Mouse (Mus musculus) neutrophil, adult 65 days (primary cell): Measurements from ENCODE around the gene Krtap9-1. TPM values are rescaled to one million over a fixed set of nuclear protein-coding genes. Genes with fewer than 3 reads are reported as not detected.

Source experiments
- total RNA-seq: library from RNA; stranded (reverse); gene quantifications from 2 replicates; pipeline ENCODE4 v1.2.4, GENCODE M21; 2023

Krtap9-1 gene
- total RNA-seq, result not detected in 2 replicates

GRCm38 (mm10) chr11:99873089-99873488, at the start of gene Krtap9-1:
Krtap9-1 (plus strand) TSS chr11:99873389.

DNA sequence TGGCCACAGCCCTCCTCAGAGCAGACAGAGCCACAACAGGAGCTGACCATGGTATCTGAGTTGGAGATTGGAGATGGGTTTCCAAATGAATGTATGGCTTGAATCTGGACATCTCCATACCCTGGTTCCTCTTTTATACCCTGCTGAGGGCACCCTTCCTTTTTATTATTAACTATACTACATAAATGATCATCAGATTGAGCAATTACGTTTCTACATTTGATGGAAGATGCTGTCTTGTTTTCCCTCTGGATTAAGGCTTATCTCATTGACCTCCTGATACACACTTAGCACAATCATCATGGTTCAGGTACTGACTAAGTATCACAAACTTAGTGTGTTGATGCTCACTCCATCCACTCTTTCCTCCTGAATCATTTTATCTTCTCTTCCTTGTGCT, 35.2 kb upstream of the Krtap9-1 start, which contains the start of gene 2300003K06Rik:
TSS of gene 2300003K06Rik (minus strand) at position 101 of the 400 bp plus-strand sequence.

GRCm38 (mm10) chr11:99851508-99851907, 21.7 kb upstream of the Krtap9-1 start, which contains the start of gene Krtap4-16:
Krtap4-16 (minus strand) TSS chr11:99851608.

GRCm38 (mm10) chr11:99857617-99858016, 15.6 kb upstream of the Krtap9-1 start, which contains the start of gene Gm11568:
Gm11568 (plus strand) TSS chr11:99857917.

DNA sequence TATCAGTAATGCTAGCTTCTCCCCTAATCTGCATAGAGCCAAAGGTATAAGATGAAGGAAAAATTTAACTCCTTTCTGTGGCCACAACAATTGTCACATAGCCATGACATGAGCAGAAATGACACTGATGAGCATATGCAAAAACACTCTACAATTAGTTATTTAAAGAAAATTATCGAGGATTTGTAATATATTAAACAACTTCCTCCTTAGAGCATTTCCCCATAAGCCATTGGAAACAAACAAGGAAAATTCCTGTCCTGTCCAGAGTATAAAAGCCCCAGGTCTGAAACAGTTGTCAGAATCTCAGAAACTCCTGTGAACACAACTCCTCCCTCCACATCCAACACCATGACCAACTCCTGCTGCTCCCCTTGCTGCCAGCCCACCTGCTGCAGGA, 9.0 kb upstream of the Krtap9-1 start, which contains the start of gene Gm11559:
TSS of gene Gm11559 (plus strand) at position 301 of the 400 bp plus-strand sequence.

GRCm38 (mm10) chr11:99878887-99879286, 5.7 kb downstream of the Krtap9-1 start, which contains the start of gene Gm11567:
Gm11567 (plus strand) TSS chr11:99879187.

DNA sequence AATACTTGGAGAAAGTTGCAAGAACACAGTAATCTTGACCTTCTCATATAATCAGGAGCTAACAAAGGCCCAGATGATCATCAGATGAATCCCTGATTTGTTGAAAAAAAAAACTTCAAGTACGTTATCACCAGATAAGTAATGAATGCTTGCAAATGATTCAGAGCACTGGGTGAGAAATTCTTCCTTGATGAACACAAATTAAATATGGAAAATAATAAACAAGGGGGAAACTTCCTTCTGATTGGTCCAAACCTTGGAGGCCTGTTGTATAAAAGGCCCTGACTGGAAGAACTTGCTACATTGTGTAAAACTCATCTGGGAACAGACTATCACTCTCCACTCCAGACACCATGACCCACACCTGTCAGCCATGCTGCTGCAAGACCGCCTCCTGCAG, 34.4 kb downstream of the Krtap9-1 start, which contains the start of gene Krtap31-1:
TSS of gene Krtap31-1 (plus strand) at position 301 of the 400 bp plus-strand sequence.

GRCm38 (mm10) chr11:99914451-99914850, 41.3 kb downstream of the Krtap9-1 start, which contains the start of gene Gm11565:
Gm11565 (plus strand) TSS chr11:99914751.

Other genes with a start within 250 kb of the Krtap9-1 start
- not detected in 2 replicates for gene Krtap4-1, start 245.2 kb upstream of the Krtap9-1 start, total RNA-seq
- not detected in 2 replicates for gene Krtap4-2, start 238.3 kb upstream of the Krtap9-1 start, total RNA-seq
- not detected in 2 replicates for gene Krtap4-7, start 229.3 kb upstream of the Krtap9-1 start, total RNA-seq
- gene Gm11555, start 223.2 kb upstream of the Krtap9-1 start, total RNA-seq, result not detected in 2 replicates
- not detected in 2 replicates for gene Gm11563, start 214.4 kb upstream of the Krtap9-1 start, total RNA-seq
- not detected in 2 replicates for gene Krtap4-6, start 207.4 kb upstream of the Krtap9-1 start, total RNA-seq
- not detected in 2 replicates for gene Gm14190, start 182.6 kb upstream of the Krtap9-1 start, total RNA-seq
- not detected in 2 replicates for gene Gm14180, start 139.1 kb upstream of the Krtap9-1 start, total RNA-seq
- not detected in 2 replicates for gene Gm11595, start 100.5 kb upstream of the Krtap9-1 start, total RNA-seq
- not detected in 2 replicates for gene Krtap4-8, start 92.7 kb upstream of the Krtap9-1 start, total RNA-seq
- not detected in 2 replicates for gene Krtap4-9, start 88.2 kb upstream of the Krtap9-1 start, total RNA-seq
- not detected in 2 replicates for gene Gm11596, start 79.9 kb upstream of the Krtap9-1 start, total RNA-seq
- gene Gm11569, start 74.5 kb upstream of the Krtap9-1 start, total RNA-seq, result not detected in 2 replicates
- not detected in 2 replicates for gene Gm11554, start 68.9 kb upstream of the Krtap9-1 start, total RNA-seq
- gene Krtap4-13, start 63.5 kb upstream of the Krtap9-1 start, total RNA-seq, result not detected in 2 replicates
- gene Gm11564, start 57.7 kb upstream of the Krtap9-1 start, total RNA-seq, result not detected in 2 replicates
- not detected in 2 replicates for gene 2300003K06Rik, start 35.3 kb upstream of the Krtap9-1 start, total RNA-seq
- not detected in 2 replicates for gene Krtap4-16, start 21.8 kb upstream of the Krtap9-1 start, total RNA-seq
- gene Gm11568, start 15.5 kb upstream of the Krtap9-1 start, total RNA-seq, result not detected in 2 replicates
- gene Gm11559, start 8.9 kb upstream of the Krtap9-1 start, total RNA-seq, result not detected in 2 replicates
- not detected in 2 replicates for gene Gm11567, start 5.8 kb downstream of the Krtap9-1 start, total RNA-seq
- gene Krtap31-1, start 34.5 kb downstream of the Krtap9-1 start, total RNA-seq, result not detected in 2 replicates
- not detected in 2 replicates for gene Gm11565, start 41.4 kb downstream of the Krtap9-1 start, total RNA-seq
- gene Krtap31-2, start 62.9 kb downstream of the Krtap9-1 start, total RNA-seq, result not detected in 2 replicates
- not detected in 2 replicates for gene Krtap9-5, start 75.1 kb downstream of the Krtap9-1 start, total RNA-seq
- gene Krtap29-1, start 105.7 kb downstream of the Krtap9-1 start, total RNA-seq, result not detected in 2 replicates
- gene Krtap16-1, start 113.2 kb downstream of the Krtap9-1 start, total RNA-seq, result not detected in 2 replicates
- not detected in 2 replicates for gene Krtap17-1, start 120.6 kb downstream of the Krtap9-1 start, total RNA-seq
- not detected in 2 replicates for gene Krt33a, start 142.8 kb downstream of the Krtap9-1 start, total RNA-seq
- gene Krt33b, start 156.5 kb downstream of the Krtap9-1 start, total RNA-seq, result not detected in 2 replicates
- gene Krt34, start 168.2 kb downstream of the Krtap9-1 start, total RNA-seq, result not detected in 2 replicates
- not detected in 2 replicates for gene Krt31, start 177.2 kb downstream of the Krtap9-1 start, total RNA-seq
- gene Krt32, start 214.8 kb downstream of the Krtap9-1 start, total RNA-seq, result not detected in 2 replicates
- gene Krt35, start 222.9 kb downstream of the Krtap9-1 start, total RNA-seq, result not detected in 2 replicates
- not detected in 2 replicates for gene Krt36, start 232.2 kb downstream of the Krtap9-1 start, total RNA-seq
- not detected in 2 replicates for gene Krt13, start 248.2 kb downstream of the Krtap9-1 start, total RNA-seq